Mouse (Mus musculus) myocyte (in vitro differentiated cells): Measurements from ENCODE around the gene Siglecf.

Source experiments
- CEBPB ChIP-seq: IDR thresholded peaks from 2 replicates; pipeline ENCODE4 v1.6.1; 2011; ENCODE audit warnings: mild to moderate bottlenecking, moderate library complexity; ENCODE audit not compliant: poor library complexity, insufficient read depth, severe bottlenecking
- E2F4 ChIP-seq: IDR thresholded peaks from one replicate; pipeline ENCODE4 v1.6.1; 2011; ENCODE audit warnings: mild to moderate bottlenecking, control low read depth, moderate library complexity; ENCODE audit not compliant: insufficient read depth
- MAX ChIP-seq: IDR thresholded peaks from one replicate; pipeline ENCODE4 v1.6.1; 2011; ENCODE audit warnings: low read depth, mild to moderate bottlenecking, control low read depth
- MYOD1 ChIP-seq, 3 experiments: IDR thresholded peaks; one replicate each; pipeline ENCODE4 v1.6.1; 2011; ENCODE audit warnings: control low read depth in 2 of 3, low read depth in 2 of 3, mild to moderate bottlenecking in 2 of 3, moderate library complexity in 1 of 3; ENCODE audit not compliant: insufficient read length in 2 of 3, control insufficient read depth in 1 of 3
- MYOG ChIP-seq, 3 experiments: IDR thresholded peaks; one replicate each; pipeline ENCODE4 v1.6.1; 2011; ENCODE audit warnings: control low read depth in 2 of 3, low read depth in 2 of 3, mild to moderate bottlenecking in 2 of 3; ENCODE audit not compliant: insufficient read length in 2 of 3, control insufficient read depth in 1 of 3, insufficient read depth in 1 of 3
- POLR2A ChIP-seq: IDR thresholded peaks from one replicate; pipeline ENCODE4 v1.6.1; 2011; ENCODE audit warnings: low read depth, mild to moderate bottlenecking, control low read depth, moderate library complexity; ENCODE audit not compliant: insufficient read length
- POLR2AphosphoS2 ChIP-seq: IDR thresholded peaks from one replicate; pipeline ENCODE4 v1.6.1; 2011; ENCODE audit warnings: low read depth, control low read depth; ENCODE audit not compliant: insufficient read length
- REST ChIP-seq: IDR thresholded peaks from one replicate; pipeline ENCODE4 v1.6.1; 2011; ENCODE audit warnings: mild to moderate bottlenecking, control low read depth, moderate library complexity; ENCODE audit not compliant: insufficient read depth, insufficient read length
- SRF ChIP-seq: IDR thresholded peaks from one replicate; pipeline ENCODE4 v1.6.1; 2011; ENCODE audit warnings: low read depth; ENCODE audit not compliant: control insufficient read depth, insufficient read length
- TCF12 ChIP-seq: IDR thresholded peaks from one replicate; pipeline ENCODE4 v1.6.1; 2011; ENCODE audit warnings: mild to moderate bottlenecking, control low read depth; ENCODE audit not compliant: poor library complexity, insufficient read depth, severe bottlenecking
- TCF3 ChIP-seq: IDR thresholded peaks from one replicate; pipeline ENCODE4 v1.6.1; 2011; ENCODE audit warnings: low read depth, control low read depth; ENCODE audit not compliant: insufficient read length
- USF1 ChIP-seq: IDR thresholded peaks from one replicate; pipeline ENCODE4 v1.6.1; 2011; ENCODE audit warnings: low read depth, mild to moderate bottlenecking, control low read depth, moderate library complexity

GRCm38 (mm10) chr7:43326223-43326780 lies 24.8 kb upstream of the Siglecf start:
- TF ChIP-seq POLR2A (no peak), CEBPB (no peak), POLR2AphosphoS2 (no peak), TCF12 (no peak), E2F4 (no peak), REST (no peak), MAX (no peak), MYOD1 (IDR thresholded peaks at IDR 0.05; ENCODE audit: control insufficient read depth in 1 of 3, insufficient read length in 2 of 3, low read depth in 2 of 3) (no peak), MYOG (IDR thresholded peaks at IDR 0.05; ENCODE audit: control insufficient read depth in 1 of 3, insufficient read depth in 1 of 3, insufficient read length in 2 of 3, low read depth in 2 of 3) (no peak), USF1 (no peak), TCF3 (no peak), SRF (no peak)
